Mouse (Mus musculus): Measurements from ENCODE around the gene Serpina3f. TPM values are rescaled to one million over a fixed set of nuclear protein-coding genes. Genes with fewer than 3 reads are reported as not detected.

Gene Serpina3f
- polyA plus RNA-seq, 1 experiment from 2014 or later = 0.13 TPM

DNA sequence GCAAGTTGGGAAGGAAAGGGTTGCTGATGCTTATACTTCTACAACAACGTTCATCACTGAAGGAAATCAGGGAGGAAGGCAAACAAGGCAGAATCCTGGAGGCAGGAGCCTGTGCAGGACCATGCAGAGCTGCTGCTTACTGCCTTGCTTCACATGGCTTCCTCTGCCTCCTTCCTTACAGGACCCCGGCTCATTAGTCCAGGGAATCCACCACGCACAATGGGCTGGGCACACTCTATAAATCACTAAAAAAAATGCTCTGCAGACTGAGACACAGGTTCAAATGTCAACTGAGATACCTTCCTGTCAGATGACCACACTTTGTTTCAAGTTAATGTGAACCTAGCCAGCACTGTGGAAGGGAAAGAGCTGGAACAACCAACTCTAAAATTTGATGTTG is 46.7 kb downstream of the Serpina3f start:
- no peaks in the 10 kb centered on the region for H3K9me3 ChIP-seq (replicated peaks; ENCODE audit: control insufficient read depth, low read length)
- DNase-seq (ENCODE audit: low spot score) (no peak), ATAC-seq (replicated peaks; ENCODE audit: insufficient number of reproducible peaks, low FRiP score, low TSS enrichment, low read depth) (no peak)
- H3K4me1 ChIP-seq (ENCODE audit: control insufficient read depth, insufficient read depth, low read length) = no peaks in the 10 kb centered on the region
- no peak overlapping the region for H3K9ac ChIP-seq (replicated peaks; ENCODE audit: low read length)
- H3K27me3 ChIP-seq (ENCODE audit: control insufficient read depth, insufficient read depth, low read length) = no peaks in the 10 kb centered on the region
- no peak overlapping the region for H3K27ac ChIP-seq (replicated peaks; ENCODE audit: low read depth, low read length)
- no peak overlapping the region for H3K4me3 ChIP-seq (ENCODE audit: low read depth, low read length)
- H3K4me2 ChIP-seq (ENCODE audit: low read depth, low read length) = no peak overlapping the region
- 77% methylated on average over 3 of the region's 3 CpGs for WGBS
- H3K36me3 ChIP-seq (replicated peaks; ENCODE audit: control insufficient read depth, insufficient read depth, low read depth, low read length) = no peaks in the 10 kb centered on the region

DNA sequence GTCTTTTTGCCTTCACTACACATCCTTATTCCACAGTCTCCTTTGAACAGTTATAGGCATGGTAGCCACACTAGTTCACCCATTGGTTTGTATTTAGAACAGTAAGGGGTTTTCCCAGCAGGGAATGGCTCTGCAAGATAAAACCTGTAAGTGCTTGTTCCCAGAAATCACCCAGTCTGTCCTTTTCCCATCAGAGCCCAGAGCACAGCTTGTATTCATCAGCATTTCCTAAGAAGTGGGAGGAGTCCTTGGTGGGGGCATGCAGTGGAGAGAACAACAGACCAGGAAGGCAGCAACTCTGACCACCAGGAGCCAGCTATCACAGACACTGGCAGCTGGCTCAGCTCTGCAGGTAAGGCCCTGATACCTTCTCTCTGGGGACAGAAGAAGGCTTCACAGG is 48.5 kb downstream of the Serpina3f start, which contains the start of gene Serpina3i:
Gene Serpina3i (plus strand): TSS at position 260 of the 400 bp plus-strand sequence.
- DNase-seq (ENCODE audit: low spot score) (peak; percentile 18), ATAC-seq (replicated peaks; ENCODE audit: insufficient number of reproducible peaks, low FRiP score, low TSS enrichment, low read depth) (no peak)
- no peak within 1 kb of the TSS for H3K4me2 ChIP-seq (ENCODE audit: low read depth, low read length)
- H3K9ac ChIP-seq (replicated peaks; ENCODE audit: low read length) = no peak within 1 kb of the TSS
- H3K36me3 ChIP-seq (replicated peaks; ENCODE audit: control insufficient read depth, insufficient read depth, low read depth, low read length) = no peaks in the 10 kb centered on the region
- H3K27me3 ChIP-seq (ENCODE audit: control insufficient read depth, insufficient read depth, low read length) = no peaks in the 10 kb centered on the region
- no peaks in the 10 kb centered on the region for H3K4me1 ChIP-seq (ENCODE audit: control insufficient read depth, insufficient read depth, low read length)
- no peaks in the 10 kb centered on the region for H3K9me3 ChIP-seq (replicated peaks; ENCODE audit: control insufficient read depth, low read length)
- H3K27ac ChIP-seq (replicated peaks; ENCODE audit: low read depth, low read length) = no peak within 1 kb of the TSS
- H3K4me3 ChIP-seq (ENCODE audit: low read depth, low read length) = no peak within 1 kb of the TSS

DNA sequence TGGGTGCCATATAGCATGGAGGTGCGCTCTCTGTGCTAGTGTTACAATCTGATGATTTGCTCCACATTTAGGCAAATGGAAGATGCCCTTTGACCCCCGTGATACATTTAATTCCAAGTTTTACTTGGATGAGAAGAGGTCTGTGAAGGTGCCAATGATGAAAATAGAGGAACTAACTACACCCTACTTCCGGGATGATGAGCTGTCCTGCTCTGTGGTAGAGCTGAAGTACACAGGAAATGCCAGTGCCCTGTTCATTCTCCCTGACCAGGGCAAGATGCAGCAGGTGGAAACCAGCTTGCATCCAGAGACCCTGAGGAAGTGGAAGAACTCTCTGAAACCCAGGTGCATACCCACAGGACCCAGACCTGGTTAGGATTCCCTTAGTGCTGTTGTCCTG is 52.0 kb downstream of the Serpina3f start:
- ATAC-seq (replicated peaks; ENCODE audit: insufficient number of reproducible peaks, low FRiP score, low TSS enrichment, low read depth) (no peak), DNase-seq (ENCODE audit: low spot score) (no peak)
- H3K27ac ChIP-seq (replicated peaks; ENCODE audit: low read depth, low read length) = no peak overlapping the region
- H3K36me3 ChIP-seq (replicated peaks; ENCODE audit: control insufficient read depth, insufficient read depth, low read depth, low read length) = no peaks in the 10 kb centered on the region
- H3K4me3 ChIP-seq (ENCODE audit: low read depth, low read length) = no peak overlapping the region
- no peak overlapping the region for H3K4me2 ChIP-seq (ENCODE audit: low read depth, low read length)
- no peaks in the 10 kb centered on the region for H3K27me3 ChIP-seq (ENCODE audit: control insufficient read depth, insufficient read depth, low read length)
- 79% methylated on average over 3 of the region's 3 CpGs for WGBS
- no peak overlapping the region for H3K9ac ChIP-seq (replicated peaks; ENCODE audit: low read length)
- no peaks in the 10 kb centered on the region for H3K4me1 ChIP-seq (ENCODE audit: control insufficient read depth, insufficient read depth, low read length)
- no peaks in the 10 kb centered on the region for H3K9me3 ChIP-seq (replicated peaks; ENCODE audit: control insufficient read depth, low read length)

Other genes starting within 250 kb of the Serpina3f start
- not detected in 2 replicates for gene Serpina11, start 224.6 kb upstream of the Serpina3f start, polyA plus RNA-seq (2014; fragmentation: Nextera tagmentation; extraction: Ambion mirVana)
- gene Serpina9, start 200.8 kb upstream of the Serpina3f start, polyA plus RNA-seq (2014; fragmentation: Nextera tagmentation; extraction: Ambion mirVana) = not detected in 2 replicates
- gene Serpina12, start 170.1 kb upstream of the Serpina3f start, polyA plus RNA-seq (2014; fragmentation: Nextera tagmentation; extraction: Ambion mirVana) = not detected in 2 replicates
- gene Serpina5, start 113.4 kb upstream of the Serpina3f start, polyA plus RNA-seq (2014; fragmentation: Nextera tagmentation; extraction: Ambion mirVana) = not detected in 2 replicates
- not detected in 2 replicates for gene Serpina3a, start 101.8 kb upstream of the Serpina3f start, polyA plus RNA-seq (2014; fragmentation: Nextera tagmentation; extraction: Ambion mirVana)
- not detected in 2 replicates for gene Serpina3b, start 86.5 kb upstream of the Serpina3f start, polyA plus RNA-seq (2014; fragmentation: Nextera tagmentation; extraction: Ambion mirVana)
- not detected in 2 replicates for gene Serpina3c, start 60.7 kb upstream of the Serpina3f start, polyA plus RNA-seq (2014; fragmentation: Nextera tagmentation; extraction: Ambion mirVana)
- gene Serpina3g, start 21.7 kb downstream of the Serpina3f start, polyA plus RNA-seq (2014; fragmentation: Nextera tagmentation; extraction: Ambion mirVana) = 0.35 and 0.43 TPM in 2 replicates
- not detected in 2 replicates for gene Serpina3i, start 48.6 kb downstream of the Serpina3f start, polyA plus RNA-seq (2014; fragmentation: Nextera tagmentation; extraction: Ambion mirVana)
- not detected in 2 replicates for gene Serpina3j, start 100.0 kb downstream of the Serpina3f start, polyA plus RNA-seq (2014; fragmentation: Nextera tagmentation; extraction: Ambion mirVana)
- not detected in 2 replicates for gene Serpina3k, start 123.9 kb downstream of the Serpina3f start, polyA plus RNA-seq (2014; fragmentation: Nextera tagmentation; extraction: Ambion mirVana)
- gene Serpina3m, start 123.9 kb downstream of the Serpina3f start, polyA plus RNA-seq (2014; fragmentation: Nextera tagmentation; extraction: Ambion mirVana) = not detected in 2 replicates
- 0.10 and 0.13 TPM in 2 replicates for gene Serpina3n, start 192.2 kb downstream of the Serpina3f start, polyA plus RNA-seq (2014; fragmentation: Nextera tagmentation; extraction: Ambion mirVana)